Mouse (Mus musculus): ENCODE measurements at regions not wholly inside any gene's neighbourhood (a gene's known extent, or its start where the extent isn't known, plus 50 kb on each side); places are given as distances from the start of the nearest gene placed in this dataset.

DNA sequence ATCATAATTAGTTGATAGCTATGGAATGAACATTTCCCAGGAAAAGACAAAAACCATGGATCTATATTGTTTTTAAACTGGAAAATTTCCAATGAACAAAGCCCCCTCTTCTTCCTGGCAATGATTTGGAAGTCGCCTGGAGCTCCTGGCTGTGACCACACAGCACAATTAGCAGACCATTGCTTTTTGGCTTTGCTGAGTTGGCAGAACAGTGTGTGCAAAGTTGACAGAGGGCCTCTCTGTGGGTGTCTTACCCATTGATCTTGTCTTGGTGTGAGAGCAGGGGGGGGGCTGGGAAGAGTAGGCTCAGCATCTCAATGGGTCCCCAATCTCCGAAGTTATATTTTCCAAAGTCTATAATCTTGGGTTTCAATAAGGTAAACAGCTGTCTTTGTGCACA is 270.8 kb upstream of the Thsd7b start:
- Histone ChIP-seq H3K9ac (replicated peaks; ENCODE audit: low read length) (no peak overlapping the region), H3K4me1 (ENCODE audit: control insufficient read depth, insufficient read depth, low read length) (no peaks in the 10 kb centered on the region), H3K4me3 (replicated peaks; ENCODE audit: low read depth, low read length) (no peak overlapping the region), H3K27me3 (ENCODE audit: control insufficient read depth, insufficient read depth, low read length) (no peaks in the 10 kb centered on the region), H3K36me3 (ENCODE audit: control insufficient read depth, insufficient read depth, low read length) (no peaks in the 10 kb centered on the region), H3K9me3 (ENCODE audit: control insufficient read depth, low read length) (no peaks in the 10 kb centered on the region), H3K4me2 (ENCODE audit: low read length) (no peak overlapping the region), H3K27ac (replicated peaks; ENCODE audit: low read depth, low read length) (no peak overlapping the region)
- no peak for ATAC-seq (ENCODE audit: low FRiP score, low TSS enrichment)
- no peak for DNase-seq
- WGBS = 86% methylated on average over 2 of the region's 2 CpGs

DNA sequence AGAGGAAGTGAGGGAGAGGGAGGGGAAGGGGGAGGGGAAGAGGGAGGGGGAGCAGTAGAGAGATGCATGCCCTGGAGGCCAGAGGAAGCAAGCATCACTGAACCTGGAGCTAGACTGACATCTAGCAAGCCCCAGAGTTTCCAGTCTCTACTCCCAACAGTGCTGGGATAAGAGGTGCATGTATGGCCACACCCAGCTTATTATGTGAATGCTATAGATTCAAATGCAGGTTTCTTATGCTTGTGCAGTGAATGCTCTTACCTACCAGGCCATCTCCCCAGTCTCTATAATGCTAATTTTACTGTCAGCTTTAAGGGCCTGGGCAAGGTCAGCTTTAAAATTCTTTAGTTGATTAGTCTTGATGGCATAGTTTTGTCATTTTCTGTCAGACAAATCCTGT is 271.3 kb upstream of the Thsd7b start:
- Histone ChIP-seq H3K9me3 (ENCODE audit: control insufficient read depth, low read length) (no peaks in the 10 kb centered on the region), H3K27me3 (ENCODE audit: control insufficient read depth, insufficient read depth, low read length) (no peaks in the 10 kb centered on the region), H3K4me2 (ENCODE audit: low read length) (no peak overlapping the region), H3K36me3 (ENCODE audit: control insufficient read depth, insufficient read depth, low read length) (no peaks in the 10 kb centered on the region), H3K9ac (replicated peaks; ENCODE audit: low read length) (no peak overlapping the region), H3K27ac (replicated peaks; ENCODE audit: low read depth, low read length) (no peak overlapping the region), H3K4me1 (ENCODE audit: control insufficient read depth, insufficient read depth, low read length) (no peaks in the 10 kb centered on the region), H3K4me3 (replicated peaks; ENCODE audit: low read depth, low read length) (no peak overlapping the region)
- no peak for ATAC-seq (ENCODE audit: low FRiP score, low TSS enrichment)
- DNase-seq = no peak

DNA sequence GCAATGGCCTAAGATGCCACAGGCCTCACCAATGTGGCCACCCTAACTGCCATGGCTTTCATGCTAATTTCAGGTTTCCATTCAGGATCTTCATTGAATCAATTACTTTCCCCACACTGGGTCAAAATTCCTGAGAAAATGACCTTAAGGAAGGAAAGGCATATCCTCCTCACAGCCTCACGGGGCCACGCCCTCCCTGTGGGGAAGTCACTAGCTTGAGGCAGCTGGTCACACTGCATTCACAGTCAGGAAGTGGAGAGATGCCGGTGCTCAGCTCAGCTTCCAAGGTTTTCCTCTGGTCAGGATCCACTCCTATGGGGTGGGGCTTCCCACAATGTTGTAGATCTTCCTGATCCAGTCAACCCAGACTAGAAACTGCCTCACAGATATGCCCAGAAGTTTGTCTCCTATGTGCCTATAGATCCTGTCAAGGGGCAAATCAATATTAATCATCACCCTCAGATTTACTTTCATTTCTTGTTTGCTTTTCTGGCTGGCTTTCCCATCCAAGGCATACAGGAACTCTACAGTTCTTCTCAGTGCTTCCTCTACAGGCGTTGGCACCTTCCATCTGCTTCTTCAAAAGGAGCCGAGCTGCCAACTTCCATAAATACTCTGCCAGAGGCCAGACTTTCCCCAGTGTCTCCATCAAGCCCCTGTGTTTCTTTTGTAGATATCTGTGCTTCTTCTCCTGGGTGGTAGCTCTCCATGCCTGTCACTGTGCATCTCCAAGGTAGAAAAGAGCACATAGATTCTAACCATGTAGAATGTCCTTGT is 273.2 kb upstream of the Thsd7b start:
- 86% methylated on average over 5 of the region's 5 CpGs for WGBS
- H3K36me3 ChIP-seq (ENCODE audit: control insufficient read depth, insufficient read depth, low read length) = no peaks in the 10 kb centered on the region
- no peak for DNase-seq
- no peaks in the 10 kb centered on the region for H3K27me3 ChIP-seq (ENCODE audit: control insufficient read depth, insufficient read depth, low read length)
- no peak overlapping the region for H3K9ac ChIP-seq (replicated peaks; ENCODE audit: low read length)
- no peaks in the 10 kb centered on the region for H3K4me1 ChIP-seq (ENCODE audit: control insufficient read depth, insufficient read depth, low read length)
- ATAC-seq (ENCODE audit: low FRiP score, low TSS enrichment) = no peak
- H3K9me3 ChIP-seq (ENCODE audit: control insufficient read depth, low read length) = no peaks in the 10 kb centered on the region
- H3K27ac ChIP-seq (replicated peaks; ENCODE audit: low read depth, low read length) = no peak overlapping the region
- H3K4me2 ChIP-seq (ENCODE audit: low read length) = no peak overlapping the region
- no peak overlapping the region for H3K4me3 ChIP-seq (replicated peaks; ENCODE audit: low read depth, low read length)

DNA sequence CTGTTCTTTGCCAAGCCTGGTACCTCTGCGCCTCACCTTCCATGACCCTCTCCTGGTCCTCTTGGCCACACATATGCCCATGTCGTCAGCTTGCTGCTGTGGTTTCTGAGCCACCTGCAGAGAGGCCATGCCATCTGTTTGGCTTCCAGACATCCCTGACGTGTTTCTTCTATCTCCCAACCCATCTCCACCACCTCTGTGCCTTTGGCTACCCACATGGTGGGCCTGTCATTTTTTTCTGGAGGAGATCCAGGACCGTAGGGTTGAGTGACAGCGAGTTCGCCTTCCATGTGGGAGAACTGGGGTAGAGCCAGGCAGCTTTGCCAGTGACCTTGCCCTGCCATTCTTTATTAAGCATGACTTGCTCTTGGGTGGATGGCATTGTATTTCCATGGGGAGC is 278.4 kb upstream of the Thsd7b start:
- 0 out of 2 replicates have a peak, but pooled peaks have one; percentile 29 for ATAC-seq (ENCODE audit: low FRiP score, low TSS enrichment)
- DNase-seq = peak; percentile 38
- 48% methylated on average over 6 of the region's 6 CpGs for WGBS
- H3K27ac ChIP-seq (replicated peaks; ENCODE audit: low read depth, low read length) = no peak overlapping the region
- no peaks in the 10 kb centered on the region for H3K36me3 ChIP-seq (ENCODE audit: control insufficient read depth, insufficient read depth, low read length)
- H3K4me2 ChIP-seq (ENCODE audit: low read length) = no peak overlapping the region
- no peaks in the 10 kb centered on the region for H3K4me1 ChIP-seq (ENCODE audit: control insufficient read depth, insufficient read depth, low read length)
- H3K9ac ChIP-seq (replicated peaks; ENCODE audit: low read length) = no peak overlapping the region
- H3K27me3 ChIP-seq (ENCODE audit: control insufficient read depth, insufficient read depth, low read length) = no peaks in the 10 kb centered on the region
- no peak overlapping the region for H3K4me3 ChIP-seq (replicated peaks; ENCODE audit: low read depth, low read length)
- H3K9me3 ChIP-seq (ENCODE audit: control insufficient read depth, low read length) = no peaks in the 10 kb centered on the region

DNA sequence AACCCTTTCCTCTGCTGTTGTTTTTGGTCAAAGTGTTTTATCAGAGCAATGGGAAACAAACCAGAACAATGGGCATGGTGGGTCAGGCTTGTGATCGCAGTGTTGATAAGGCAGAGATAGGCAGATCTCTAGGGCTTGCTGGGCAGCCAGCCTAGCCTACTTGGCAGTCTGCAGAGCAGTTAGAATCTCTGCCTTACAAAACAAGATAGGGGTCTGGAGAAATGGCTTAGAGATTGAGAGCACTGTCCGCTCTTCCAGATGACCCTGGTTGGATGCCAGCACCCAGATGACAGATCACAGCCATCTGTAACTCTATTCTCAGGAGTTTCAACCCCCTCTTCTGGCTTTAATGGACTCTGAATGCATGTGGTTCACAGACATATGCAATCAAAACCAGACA is 289.7 kb upstream of the Thsd7b start:
- 93% methylated on average over 2 of the region's 2 CpGs for WGBS
- DNase-seq (no peak), ATAC-seq (ENCODE audit: low FRiP score, low TSS enrichment) (no peak)
- H3K4me2 ChIP-seq (ENCODE audit: low read length) = no peak overlapping the region
- H3K27me3 ChIP-seq (ENCODE audit: control insufficient read depth, insufficient read depth, low read length) = no peaks in the 10 kb centered on the region
- no peaks in the 10 kb centered on the region for H3K4me1 ChIP-seq (ENCODE audit: control insufficient read depth, insufficient read depth, low read length)
- no peak overlapping the region for H3K27ac ChIP-seq (replicated peaks; ENCODE audit: low read depth, low read length)
- no peak overlapping the region for H3K9ac ChIP-seq (replicated peaks; ENCODE audit: low read length)
- H3K4me3 ChIP-seq (replicated peaks; ENCODE audit: low read depth, low read length) = no peak overlapping the region
- no peaks in the 10 kb centered on the region for H3K9me3 ChIP-seq (ENCODE audit: control insufficient read depth, low read length)
- H3K36me3 ChIP-seq (ENCODE audit: control insufficient read depth, insufficient read depth, low read length) = no peaks in the 10 kb centered on the region

DNA sequence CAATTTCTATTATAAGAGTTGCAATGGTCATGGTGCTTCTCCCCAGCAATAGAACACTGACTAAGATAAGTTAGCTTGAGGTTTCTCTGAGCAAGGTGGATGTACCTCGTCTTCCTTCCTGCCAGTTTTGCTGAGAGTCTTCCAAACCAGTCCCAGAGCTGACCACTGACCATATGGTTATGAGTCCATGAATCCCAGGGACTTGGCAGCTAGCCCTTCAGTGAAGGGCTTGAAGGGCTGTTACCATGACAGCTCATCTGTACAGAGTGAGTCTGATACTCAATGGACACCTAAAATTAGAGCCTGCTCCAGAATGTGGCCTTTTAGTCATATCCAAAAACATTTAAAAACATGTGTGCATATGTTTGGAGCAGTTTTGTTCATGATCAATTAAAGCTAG is 297.5 kb upstream of the Thsd7b start:
- H3K4me3 ChIP-seq (replicated peaks; ENCODE audit: low read depth, low read length) = no peak overlapping the region
- H3K9me3 ChIP-seq (ENCODE audit: control insufficient read depth, low read length) = no peaks in the 10 kb centered on the region
- H3K36me3 ChIP-seq (ENCODE audit: control insufficient read depth, insufficient read depth, low read length) = no peaks in the 10 kb centered on the region
- H3K27me3 ChIP-seq (ENCODE audit: control insufficient read depth, insufficient read depth, low read length) = no peaks in the 10 kb centered on the region
- ATAC-seq (ENCODE audit: low FRiP score, low TSS enrichment) (no peak), DNase-seq (no peak)
- H3K4me2 ChIP-seq (ENCODE audit: low read length) = no peak overlapping the region
- WGBS = 77% methylated on average over 1 of the region's 1 CpGs
- H3K4me1 ChIP-seq (ENCODE audit: control insufficient read depth, insufficient read depth, low read length) = no peaks in the 10 kb centered on the region
- no peak overlapping the region for H3K27ac ChIP-seq (replicated peaks; ENCODE audit: low read depth, low read length)
- H3K9ac ChIP-seq (replicated peaks; ENCODE audit: low read length) = no peak overlapping the region

DNA sequence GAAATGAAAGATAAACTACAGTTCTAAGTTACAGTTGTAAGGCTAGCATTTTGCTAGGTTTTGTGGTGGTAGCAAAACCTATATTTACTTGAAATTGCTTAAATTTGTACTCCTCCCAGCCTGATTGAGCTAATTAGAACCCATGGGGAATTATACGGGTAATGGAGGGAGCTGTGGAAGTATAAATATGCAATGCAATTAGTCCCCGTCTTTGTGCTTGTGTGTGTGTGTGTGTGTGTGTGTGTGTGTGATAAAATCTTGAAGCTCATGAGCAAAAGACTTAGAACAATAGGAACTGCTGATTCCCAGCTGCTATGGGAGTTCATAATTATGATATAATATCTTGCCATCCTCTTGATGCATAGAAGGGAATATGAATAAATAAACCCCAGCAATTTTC is 321.7 kb upstream of the Thsd7b start:
- no peaks in the 10 kb centered on the region for H3K27me3 ChIP-seq (ENCODE audit: control insufficient read depth, insufficient read depth, low read length)
- no peaks in the 10 kb centered on the region for H3K36me3 ChIP-seq (ENCODE audit: control insufficient read depth, insufficient read depth, low read length)
- peak; percentile 13 for DNase-seq
- ATAC-seq (ENCODE audit: low FRiP score, low TSS enrichment) = no peak
- no peaks in the 10 kb centered on the region for H3K9me3 ChIP-seq (ENCODE audit: control insufficient read depth, low read length)
- WGBS = 59% methylated on average over 2 of the region's 2 CpGs
- H3K4me2 ChIP-seq (ENCODE audit: low read length) = no peak overlapping the region
- no peak overlapping the region for H3K27ac ChIP-seq (replicated peaks; ENCODE audit: low read depth, low read length)
- no peaks in the 10 kb centered on the region for H3K4me1 ChIP-seq (ENCODE audit: control insufficient read depth, insufficient read depth, low read length)
- no peak overlapping the region for H3K9ac ChIP-seq (replicated peaks; ENCODE audit: low read length)
- no peak overlapping the region for H3K4me3 ChIP-seq (replicated peaks; ENCODE audit: low read depth, low read length)

DNA sequence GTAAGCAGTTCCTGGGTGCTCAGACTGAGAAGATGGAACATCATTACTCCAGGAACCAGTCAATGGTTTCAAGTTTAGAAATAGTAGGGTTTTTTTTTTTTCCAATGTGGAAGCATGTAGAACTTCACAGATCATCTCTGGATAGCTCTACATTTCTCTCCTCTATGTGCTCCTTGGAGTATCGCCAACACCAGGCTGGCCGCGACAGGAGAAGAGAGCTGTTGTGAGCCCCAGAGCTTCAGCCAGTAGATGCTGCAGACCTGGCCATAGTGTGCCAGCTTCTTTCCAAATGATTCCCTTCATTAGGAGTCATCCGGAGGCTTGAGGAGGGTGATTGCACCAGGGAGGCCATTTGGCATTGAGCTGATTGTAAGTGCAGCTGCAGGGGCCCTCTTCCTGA is 322.6 kb upstream of the Thsd7b start:
- no peaks in the 10 kb centered on the region for H3K36me3 ChIP-seq (ENCODE audit: control insufficient read depth, insufficient read depth, low read length)
- H3K27me3 ChIP-seq (ENCODE audit: control insufficient read depth, insufficient read depth, low read length) = no peaks in the 10 kb centered on the region
- H3K9ac ChIP-seq (replicated peaks; ENCODE audit: low read length) = no peak overlapping the region
- H3K4me3 ChIP-seq (replicated peaks; ENCODE audit: low read depth, low read length) = no peak overlapping the region
- H3K9me3 ChIP-seq (ENCODE audit: control insufficient read depth, low read length) = no peaks in the 10 kb centered on the region
- H3K4me1 ChIP-seq (ENCODE audit: control insufficient read depth, insufficient read depth, low read length) = no peaks in the 10 kb centered on the region
- ATAC-seq (ENCODE audit: low FRiP score, low TSS enrichment) (no peak), DNase-seq (no peak)
- H3K27ac ChIP-seq (replicated peaks; ENCODE audit: low read depth, low read length) = no peak overlapping the region
- H3K4me2 ChIP-seq (ENCODE audit: low read length) = no peak overlapping the region
- WGBS = 86% methylated on average over 4 of the region's 4 CpGs

DNA sequence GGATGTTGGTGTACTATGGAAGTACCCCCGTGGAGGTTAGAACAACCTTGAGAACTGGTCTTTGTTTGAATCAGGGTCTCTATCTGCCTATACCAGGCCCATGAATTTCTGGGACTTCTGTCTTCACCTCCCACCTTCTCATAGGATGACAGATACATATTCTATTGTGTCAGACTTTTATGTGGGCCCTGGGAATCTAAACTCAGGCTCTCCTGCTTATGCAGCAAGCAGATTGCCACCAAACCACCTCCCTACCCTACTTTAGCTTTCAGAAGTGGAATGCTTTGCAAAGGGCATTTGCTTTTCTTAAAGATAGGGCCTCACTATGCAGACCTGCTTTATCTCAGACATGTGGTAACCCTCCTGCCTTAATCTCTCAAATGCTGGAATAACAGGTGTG is 322.7 kb upstream of the Cxcr4 start:
- H3K9me3 ChIP-seq (ENCODE audit: control insufficient read depth, low read length) = no peaks in the 10 kb centered on the region
- no peak overlapping the region for H3K4me2 ChIP-seq (ENCODE audit: low read length)
- H3K36me3 ChIP-seq (ENCODE audit: control insufficient read depth, insufficient read depth, low read length) = no peaks in the 10 kb centered on the region
- no peak for DNase-seq
- no peak overlapping the region for H3K27ac ChIP-seq (replicated peaks; ENCODE audit: low read depth, low read length)
- no peaks in the 10 kb centered on the region for H3K27me3 ChIP-seq (ENCODE audit: control insufficient read depth, insufficient read depth, low read length)
- H3K4me1 ChIP-seq (ENCODE audit: control insufficient read depth, insufficient read depth, low read length) = no peaks in the 10 kb centered on the region
- H3K4me3 ChIP-seq (replicated peaks; ENCODE audit: low read depth, low read length) = no peak overlapping the region
- 78% methylated on average over 1 of the region's 1 CpGs for WGBS
- ATAC-seq (ENCODE audit: low FRiP score, low TSS enrichment) = no peak
- H3K9ac ChIP-seq (replicated peaks; ENCODE audit: low read length) = no peak overlapping the region
